Mouse (Mus musculus) neural tube, embryonic 13.5 days (tissue): ENCODE results near the gene Tgfb3. TPM values are rescaled to one million over a fixed set of nuclear protein-coding genes. Genes with fewer than 3 reads are reported as not detected.

Experiments
- polyA plus RNA-seq: library from polyadenylated mRNA; unstranded; fragments of >200 nt; fragmentation: Nextera tagmentation; extraction: Ambion mirVana; gene quantifications from 2 replicates; pipeline ENCODE4 v1.2.1, GENCODE M21; 2015

Tgfb3 gene
- polyA plus RNA-seq, 1 experiment from 2014 or later, result 8.1 TPM

Other genes with a start within 250 kb of the Tgfb3 start
- 58.4 and 62.2 TPM in 2 replicates for gene Ift43, start 3.5 kb upstream of the Tgfb3 start, polyA plus RNA-seq
- 22.3 and 25.9 TPM in 2 replicates for gene Gpatch2l, start 162.8 kb upstream of the Tgfb3 start, polyA plus RNA-seq